Mouse (Mus musculus) megakaryocyte, embryonic 14.5 days (primary cell): ENCODE measurements around the gene 3110082I17Rik.

Experiments
- FLI1 ChIP-seq: IDR thresholded peaks from 2 replicates; pipeline ENCODE4 v1.6.1; 2012; ENCODE audit warnings: low read length, inconsistent platforms, mixed read lengths
- GATA1 ChIP-seq: IDR thresholded peaks from 3 replicates; pipeline ENCODE4 v1.6.1; 2012; ENCODE audit warnings: mixed read lengths, low read length, inconsistent platforms, borderline replicate concordance

DNA sequence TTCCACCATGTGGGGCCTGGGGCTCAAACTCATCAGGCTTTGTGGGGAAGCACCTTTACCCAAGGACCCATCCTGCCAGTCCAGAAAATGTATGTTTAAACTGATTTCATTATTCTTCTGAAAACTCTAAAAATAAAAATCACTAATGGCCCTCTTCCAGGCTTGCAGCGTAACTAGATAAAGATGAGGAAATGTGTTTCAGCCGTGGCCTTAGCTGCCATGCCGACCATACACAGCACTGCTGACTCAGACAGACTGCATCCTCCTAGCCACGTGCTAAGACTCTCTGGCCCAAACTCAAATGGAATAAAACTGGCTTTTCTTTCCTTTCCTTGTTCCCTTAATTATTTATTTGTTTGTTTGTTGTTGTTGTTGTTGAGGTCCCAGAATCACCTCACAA, 4.5 kb upstream of the 3110082I17Rik start:
- no peak for TF ChIP-seq GATA1
- no peak for TF ChIP-seq FLI1
